7 mouse cellular contexts compared by ENCODE assay signal in the genomic region with DNA sequence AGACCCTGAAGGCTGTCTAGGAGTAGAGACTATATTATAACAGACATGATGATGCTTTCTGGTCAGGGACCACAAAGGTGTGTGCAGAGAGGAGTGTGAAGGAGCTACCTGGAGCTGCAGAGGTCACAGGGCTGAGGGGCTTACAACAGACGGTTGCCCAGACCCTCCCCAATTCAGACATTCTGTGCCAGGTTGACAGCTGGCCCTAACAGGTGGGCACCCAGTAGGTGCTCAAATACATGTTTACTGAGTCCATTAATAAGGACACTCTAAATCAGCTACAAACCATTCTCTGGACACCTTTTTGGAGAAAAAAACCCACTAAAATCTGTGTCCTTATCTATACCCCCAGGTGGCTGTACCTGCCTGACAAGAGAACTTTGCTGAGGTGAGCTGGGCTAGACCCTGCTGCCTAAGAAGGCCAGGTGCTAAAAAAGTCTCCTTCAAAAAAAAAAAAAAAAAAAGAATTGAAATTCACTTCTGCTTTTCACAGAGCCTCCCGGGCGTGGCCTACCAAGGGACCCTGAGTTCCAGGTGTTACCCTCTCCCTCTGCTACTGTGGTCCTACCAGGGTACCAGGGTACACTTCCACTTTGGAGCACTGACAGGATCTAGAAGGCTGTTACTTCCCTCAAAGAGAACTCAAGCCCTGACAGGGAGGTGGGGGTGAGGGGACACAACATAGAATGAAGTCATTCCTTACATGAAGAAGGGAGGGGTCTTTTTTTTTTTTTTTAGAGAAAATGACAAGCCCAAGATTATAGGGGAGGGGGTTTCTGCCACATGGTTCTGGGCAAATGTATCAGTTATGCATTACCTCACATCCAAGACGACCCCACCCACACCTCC. TPM values are rescaled to one million over a fixed set of nuclear protein-coding genes. Genes with fewer than 3 reads are reported as not detected.
DNase-seq lines count a peak whose midpoint lies in the region; ATAC-seq and TF ChIP-seq lines count a peak whose summit lies in the region.

No protein-coding gene starts in this region.

- H3K9me3 ChIP-seq in forebrain, embryonic 13.5 days (replicated peaks), result no peaks in the 10 kb centered on the region
- no peaks in the 10 kb centered on the region for H3K9me3 ChIP-seq in liver, embryonic 14.5 days (ENCODE audit: control insufficient read depth, low read length)
- H3K9me3 ChIP-seq in stomach, embryonic 16.5 days (replicated peaks; ENCODE audit: control insufficient read depth, low read length), result no peaks in the 10 kb centered on the region

- intact Hi-C loops in left cerebral cortex, postnatal 10 days (cut with DNase I), result no loop called here

- peaks cover 43% of the 10 kb centered on the region for H3K4me1 ChIP-seq in forebrain, embryonic 13.5 days
- peaks cover 0 to 5% of the 10 kb centered on the region in 2 experiments; a peak in 1 of 4 replicates for H3K4me1 ChIP-seq in liver, embryonic 14.5 days (replicated peaks; ENCODE audit: control insufficient read depth in 2 of 2, insufficient read depth in 2 of 2, low read length in 1 of 2)
- H3K4me1 ChIP-seq in stomach, embryonic 16.5 days (ENCODE audit: control insufficient read depth, insufficient read depth, low read length), result peaks cover 19% of the 10 kb centered on the region

- H3K9ac ChIP-seq in forebrain, embryonic 13.5 days, result peak overlapping the region; percentile 93
- H3K9ac ChIP-seq in liver, embryonic 14.5 days (replicated peaks), result no peak overlapping the region
- H3K9ac ChIP-seq in stomach, embryonic 16.5 days (ENCODE audit: low read length), result peak overlapping the region; percentile 93

- peak; percentile 41 to 47 for DNase-seq in spleen, adult 18-20 months
- no peak for DNase-seq in spleen, adult 12 weeks (ENCODE audit: low spot score)
- no peak for DNase-seq in liver, embryonic 14.5 days (ENCODE audit: low read depth in 3 of 3, low spot score in 3 of 3)
- DNase-seq in left cerebral cortex, postnatal 10 days (ENCODE audit: extremely low spot score in 1 of 2, low spot score in 2 of 2), result no peak
- DNase-seq in gastrocnemius, postnatal 10 days, result no peak

- no peak for TF ChIP-seq EP300 in liver, embryonic 14.5 days (IDR thresholded peaks at IDR 0.05; ENCODE audit: low read depth)

- 69% methylated on average over 4 of the region's 4 CpGs for WGBS in forebrain, embryonic 13.5 days
- WGBS in liver, embryonic 14.5 days (ENCODE audit: insufficient replicate concordance), result 34% methylated on average over 4 of the region's 4 CpGs
- 63% methylated on average over 4 of the region's 4 CpGs for WGBS in stomach, embryonic 16.5 days

- TF ChIP-seq CTCF in liver, embryonic 14.5 days (IDR thresholded peaks at IDR 0.05; ENCODE audit: low read depth), result no peak

- H3K4me2 ChIP-seq in forebrain, embryonic 13.5 days, result peak overlapping the region; percentile 89
- peak overlapping the region; percentile 80 for H3K4me2 ChIP-seq in liver, embryonic 14.5 days (ENCODE audit: low read depth)
- peak overlapping the region; percentile 81 for H3K4me2 ChIP-seq in stomach, embryonic 16.5 days (ENCODE audit: low read depth, low read length)

- H3K36me3 ChIP-seq in forebrain, embryonic 13.5 days (ENCODE audit: poor library complexity, severe bottlenecking), result 0 out of 2 replicates have a peak, but pooled peaks cover 3% of the 10 kb centered on the region
- no peaks in the 10 kb centered on the region for H3K36me3 ChIP-seq in liver, embryonic 14.5 days (replicated peaks; ENCODE audit: control insufficient read depth, insufficient read depth, low read depth)
- H3K36me3 ChIP-seq in stomach, embryonic 16.5 days (ENCODE audit: control insufficient read depth, insufficient read depth, low read length), result no peaks in the 10 kb centered on the region

- no peak for ATAC-seq in forebrain, embryonic 13.5 days
- ATAC-seq in liver, embryonic 14.5 days (ENCODE audit: insufficient read depth), result no peak
- ATAC-seq in stomach, embryonic 16.5 days (ENCODE audit: insufficient read depth, low FRiP score), result no peak

- peak overlapping the region; percentile 90 for H3K4me3 ChIP-seq in forebrain, embryonic 13.5 days
- H3K4me3 ChIP-seq in liver, embryonic 14.5 days (ENCODE audit: insufficient read depth in 1 of 2, low read depth in 2 of 2, low read length in 2 of 2), result peak overlapping the region; percentile 46 to 62; a peak in 1 of 4 replicates
- H3K4me3 ChIP-seq in stomach, embryonic 16.5 days (replicated peaks; ENCODE audit: low read length), result peak overlapping the region; percentile 81

- peaks cover 4% of the 10 kb centered on the region for H3K27me3 ChIP-seq in forebrain, embryonic 13.5 days
- peaks cover 10% of the 10 kb centered on the region for H3K27me3 ChIP-seq in liver, embryonic 14.5 days (ENCODE audit: control insufficient read depth, insufficient read depth, low read length)
- H3K27me3 ChIP-seq in stomach, embryonic 16.5 days (ENCODE audit: control insufficient read depth, insufficient read depth, low read length), result no peaks in the 10 kb centered on the region

- no peak overlapping the region for H3K27ac ChIP-seq in forebrain, embryonic 13.5 days
- H3K27ac ChIP-seq in liver, embryonic 14.5 days, result no peak overlapping the region
- H3K27ac ChIP-seq in stomach, embryonic 16.5 days (ENCODE audit: low read length), result no peak overlapping the region

RNA-seq across cellular contexts. Expression of gene 5031439G07Rik, which starts 2.0 kb away (rescaled TPM):
- 14.1 and 14.7 TPM in 2 replicates for polyA plus RNA-seq in forebrain, embryonic 13.5 days (2015; fragmentation: Nextera tagmentation; extraction: Ambion mirVana)
- polyA plus RNA-seq in liver, embryonic 14.5 days (2012; rRNA removed), result 1.7 and 1.8 TPM in 2 replicates
- 1.2 and 1.4 TPM in 2 replicates for polyA plus RNA-seq in liver, embryonic 14.5 days (2014; fragmentation: Nextera tagmentation; extraction: Ambion mirVana)
- polyA plus RNA-seq in stomach, embryonic 16.5 days (2015; fragmentation: Nextera tagmentation; extraction: Ambion mirVana), result 7.0 and 7.7 TPM in 2 replicates
- total RNA-seq in left cerebral cortex, postnatal 10 days (2021), result 100 to 1,000 TPM; 128 to 135 TPM
- 10 to 100 TPM; 23.5 to 27.3 TPM for total RNA-seq in gastrocnemius, postnatal 10 days (2021)

RNA-seq across cellular contexts. Expression of gene Upk3a, which starts 30.5 kb away (rescaled TPM):
- 0.15 and 0.59 TPM in 2 replicates for polyA plus RNA-seq in forebrain, embryonic 13.5 days (2015; fragmentation: Nextera tagmentation; extraction: Ambion mirVana)
- 0.04 TPM in 1 of 2 replicates, not detected in the other for polyA plus RNA-seq in liver, embryonic 14.5 days (2012; rRNA removed)
- 0.13 TPM in 1 of 2 replicates, not detected in the other for polyA plus RNA-seq in liver, embryonic 14.5 days (2014; fragmentation: Nextera tagmentation; extraction: Ambion mirVana)
- polyA plus RNA-seq in stomach, embryonic 16.5 days (2015; fragmentation: Nextera tagmentation; extraction: Ambion mirVana), result 4.4 and 10.6 TPM in 2 replicates
- under 1 TPM; 0.32 to 0.65 TPM for total RNA-seq in left cerebral cortex, postnatal 10 days (2021)
- total RNA-seq in gastrocnemius, postnatal 10 days (2021), result not detected

RNA-seq across cellular contexts. Expression of gene Fam118a, which starts 42.4 kb away (rescaled TPM):
- polyA plus RNA-seq in forebrain, embryonic 13.5 days (2015; fragmentation: Nextera tagmentation; extraction: Ambion mirVana), result 20.8 and 24.1 TPM in 2 replicates
- polyA plus RNA-seq in liver, embryonic 14.5 days (2012; rRNA removed), result 1.6 and 2.8 TPM in 2 replicates
- polyA plus RNA-seq in liver, embryonic 14.5 days (2014; fragmentation: Nextera tagmentation; extraction: Ambion mirVana), result 5.0 and 5.9 TPM in 2 replicates
- 29.0 and 30.6 TPM in 2 replicates for polyA plus RNA-seq in stomach, embryonic 16.5 days (2015; fragmentation: Nextera tagmentation; extraction: Ambion mirVana)
- 10 to 100 TPM; 25.4 to 26.3 TPM for total RNA-seq in left cerebral cortex, postnatal 10 days (2021)
- total RNA-seq in gastrocnemius, postnatal 10 days (2021), result 1 to 10 TPM; 7.0 to 7.1 TPM

Comparison
In these comparisons a context has a peak if more than half of its experiments do, and no peak if none do; other contexts are left out.
1. DNase-seq: peak in spleen, adult 18-20 months (2 of 2); none in spleen, adult 12 weeks (single experiment), liver, embryonic 14.5 days (0 of 3), left cerebral cortex, postnatal 10 days (0 of 2) and gastrocnemius, postnatal 10 days (single experiment).
2. Peak in every context shown above with its lines, with median percentiles within 50 percentile points of each other: H3K4me2 ChIP-seq and H3K4me3 ChIP-seq.